Mouse (Mus musculus) retina, embryonic 14.5 days (tissue): ENCODE data around the gene Spg11.
"Not testable (repeated sequence)": the region's sequence is repeated elsewhere in the genome, so short reads cannot be mapped to it uniquely, and the experiment has no call there.

Experiments used
- DNase-seq: peaks from one replicate; pipeline ENCODE4 v3.0.0-alpha.2; 2015; ENCODE audit warnings: low spot score

Spg11 gene

GRCm38 (mm10) chr2:122059365-122060115 is 58.6 kb downstream of the Spg11 start:
- DNase-seq, result no peak

GRCm38 (mm10) chr2:122043926-122044325 is 74.3 kb downstream of the Spg11 start:
- DNase-seq, result no peak

- no peak for DNase-seq
Measured at GRCm38 (mm10) chr2:122036064-122036463, 82.1 kb downstream of the Spg11 start.

GRCm38 (mm10) chr2:122031970-122032369 is 86.2 kb downstream of the Spg11 start:
- DNase-seq, result no peak

GRCm38 (mm10) chr2:122028756-122029700 is 89.2 kb downstream of the Spg11 start:
- DNase-seq, result peak; percentile 47

GRCm38 (mm10) chr2:122027862-122028755 is 90.1 kb downstream of the Spg11 start, which contains the start of gene Eif3j1:
TSS of gene Eif3j1 (plus strand) at chr2:122028546.
- peak; percentile 85 for DNase-seq

GRCm38 (mm10) chr2:122027091-122027490 is 91.1 kb downstream of the Spg11 start:
- DNase-seq, result not testable (repeated sequence)

GRCm38 (mm10) chr2:122022284-122022683 is 95.9 kb downstream of the Spg11 start:
- no peak for DNase-seq

- no peak for DNase-seq
Measured at GRCm38 (mm10) chr2:122018705-122019104, 99.5 kb downstream of the Spg11 start.

GRCm38 (mm10) chr2:122011441-122011840 is 106.7 kb downstream of the Spg11 start:
- DNase-seq, result no peak

GRCm38 (mm10) chr2:122008832-122009231 is 109.4 kb downstream of the Spg11 start:
- DNase-seq, result no peak
